Mouse (Mus musculus) MEL (cell line): Measurements from ENCODE around the gene Dusp16. TPM values are rescaled to one million over a fixed set of nuclear protein-coding genes. Genes with fewer than 3 reads are reported as not detected.

Experiments
- DNase-seq: peaks from one replicate; pipeline ENCODE4 v3.0.0; 2011; ENCODE audit warnings: low read depth, low spot score
- H3K27ac ChIP-seq: 2 replicates; pipeline ENCODE4 v1.5.1; 2012; ENCODE audit warnings: low read depth, mild to moderate bottlenecking, control low read depth, low read length, moderate library complexity; ENCODE audit not compliant: control insufficient read depth
- H3K27me3 ChIP-seq, 2 experiments: fragments of 150-350 bp in 1 of 2; sonication (generic) in 1 of 2; 2 replicates each; pipeline ENCODE4 v1.6.1; 2012; ENCODE audit warnings: low read length in 2 of 2, mild to moderate bottlenecking in 2 of 2, improper control_type of control experiment in 1 of 2, moderate library complexity in 1 of 2; ENCODE audit not compliant: insufficient read depth in 2 of 2, control insufficient read depth in 1 of 2
- H3K36me3 ChIP-seq, 2 experiments: 2 replicates each; pipeline ENCODE4 v1.6.1; 2012 to 2014; ENCODE audit warnings: low read length in 2 of 2, improper control_type of control experiment in 1 of 2, inconsistent platforms in 1 of 2, mild to moderate bottlenecking in 1 of 2; ENCODE audit not compliant: insufficient read depth in 2 of 2, control insufficient read depth in 1 of 2
- H3K4me1 ChIP-seq, 2 experiments: fragments of 150-350 bp in 1 of 2; sonication (generic) in 1 of 2; 2 replicates each; pipeline ENCODE4 v1.6.1; 2012; ENCODE audit warnings: low read length in 2 of 2, improper control_type of control experiment in 1 of 2, mild to moderate bottlenecking in 1 of 2; ENCODE audit not compliant: insufficient read depth in 2 of 2, control insufficient read depth in 1 of 2
- H3K4me3 ChIP-seq, 2 experiments: fragments of 150-350 bp in 1 of 2; sonication (generic) in 1 of 2; 2 replicates each; pipeline ENCODE4 v1.5.1; 2012; ENCODE audit warnings: low read depth in 2 of 2, low read length in 2 of 2, mild to moderate bottlenecking in 2 of 2, moderate library complexity in 2 of 2, control low read depth in 1 of 2, improper control_type of control experiment in 1 of 2; ENCODE audit not compliant: control insufficient read depth in 1 of 2, insufficient read depth in 1 of 2
- H3K79me2 ChIP-seq: 2 replicates; pipeline ENCODE4 v1.6.1; 2012; ENCODE audit warnings: mild to moderate bottlenecking, low read length, moderate library complexity; ENCODE audit not compliant: control insufficient read depth, poor library complexity, insufficient read depth
- H3K9ac ChIP-seq: 2 replicates; pipeline ENCODE4 v1.6.1; 2012; ENCODE audit warnings: low read depth, mild to moderate bottlenecking, control low read depth, low read length, moderate library complexity; ENCODE audit not compliant: control insufficient read depth, poor library complexity, severe bottlenecking
- H3K9me3 ChIP-seq: fragments of 150-350 bp; sonication (generic); replicated peaks from 2 replicates; pipeline ENCODE4 v1.6.1; 2012; ENCODE audit warnings: mild to moderate bottlenecking, low read length, improper control_type of control experiment, moderate library complexity; ENCODE audit not compliant: insufficient read depth
- BHLHE40 ChIP-seq: IDR thresholded peaks from 2 replicates; pipeline ENCODE4 v1.6.1; 2012; ENCODE audit warnings: low read depth, mild to moderate bottlenecking, inconsistent platforms, low read length, improper control_type of control experiment, borderline replicate concordance
- E2F4 ChIP-seq: IDR thresholded peaks from 2 replicates; pipeline ENCODE4 v1.6.1; 2011; ENCODE audit warnings: low read depth, low read length, improper control_type of control experiment, borderline replicate concordance
- EP300 ChIP-seq, 2 experiments: IDR thresholded peaks; 2 replicates each; pipeline ENCODE4 v1.6.1; 2011; ENCODE audit warnings: improper control_type of control experiment in 2 of 2, low read length in 2 of 2, low read depth in 1 of 2, mild to moderate bottlenecking in 1 of 2
- ETS1 ChIP-seq: IDR thresholded peaks from 2 replicates; pipeline ENCODE4 v1.6.1; 2012; ENCODE audit warnings: low read depth, mild to moderate bottlenecking, inconsistent platforms, low read length, improper control_type of control experiment, moderate library complexity
- GATA1 ChIP-seq: IDR thresholded peaks from 2 replicates; pipeline ENCODE4 v1.6.1; 2011; ENCODE audit warnings: low read depth, low read length, improper control_type of control experiment
- KAT2A ChIP-seq: conservative IDR thresholded peaks from 2 replicates; pipeline ENCODE4 v1.6.1; 2012; ENCODE audit warnings: low read depth, low read length, improper control_type of control experiment, inconsistent platforms
- MYC ChIP-seq: IDR thresholded peaks from 2 replicates; pipeline ENCODE4 v1.6.1; 2011; ENCODE audit warnings: low read depth, mild to moderate bottlenecking, low read length, improper control_type of control experiment, moderate library complexity
- NELFE ChIP-seq: IDR thresholded peaks from 2 replicates; pipeline ENCODE4 v1.6.1; 2011; ENCODE audit warnings: low read depth, low read length, improper control_type of control experiment
- POLR2AphosphoS2 ChIP-seq: IDR thresholded peaks from 2 replicates; pipeline ENCODE4 v1.6.1; 2011; ENCODE audit warnings: low read length, improper control_type of control experiment
- RCOR1 ChIP-seq: IDR thresholded peaks from 2 replicates; pipeline ENCODE4 v1.6.1; 2012; ENCODE audit warnings: low read depth, mild to moderate bottlenecking, inconsistent platforms, low read length, improper control_type of control experiment
- TBP ChIP-seq: IDR thresholded peaks from 2 replicates; pipeline ENCODE4 v1.8.0; 2011; ENCODE audit warnings: low read depth, low read length, improper control_type of control experiment
- USF1 ChIP-seq: IDR thresholded peaks from 2 replicates; pipeline ENCODE4 v1.6.1; 2014; ENCODE audit warnings: low read depth, mild to moderate bottlenecking, inconsistent platforms, low read length, improper control_type of control experiment, moderate library complexity
- ZC3H11A ChIP-seq: IDR thresholded peaks from 2 replicates; pipeline ENCODE4 v1.6.1; 2012; ENCODE audit warnings: low read depth, mild to moderate bottlenecking, inconsistent platforms, low read length, improper control_type of control experiment
- ZNF384 ChIP-seq: IDR thresholded peaks from 2 replicates; pipeline ENCODE4 v1.6.1; 2012; ENCODE audit warnings: low read depth, mild to moderate bottlenecking, inconsistent platforms, low read length, improper control_type of control experiment
- polyA plus RNA-seq, 2 experiments: library from polyadenylated mRNA; stranded (reverse) in 1 of 2; unstranded in 1 of 2; fragments of >175 nt in 1 of 2; fragments of >200 nt in 1 of 2; gene quantifications; 2 replicates each; pipeline versions ENCODE4 v1.2.1 to v1.2.4; 2012; ENCODE audit warnings: low replicate concordance in 2 of 2, low read depth in 1 of 2; ENCODE audit not compliant: insufficient read length in 2 of 2, insufficient read depth in 1 of 2, missing spikeins in 1 of 2
- total RNA-seq: library from RNA; depleted of rRNA; stranded (reverse); fragments of 300-350 nt; gene quantifications from 2 replicates; pipeline ENCODE4 v1.2.3, GENCODE M21; 2012

Gene Dusp16
- total and polyA plus RNA-seq, 3 experiments = 1.9 to 6.9 TPM; not detected in 1

GRCm38 (mm10) chr6:134753412-134753811 is 39.0 kb downstream of the Dusp16 start:
- peak; percentile 84 for DNase-seq

DNA sequence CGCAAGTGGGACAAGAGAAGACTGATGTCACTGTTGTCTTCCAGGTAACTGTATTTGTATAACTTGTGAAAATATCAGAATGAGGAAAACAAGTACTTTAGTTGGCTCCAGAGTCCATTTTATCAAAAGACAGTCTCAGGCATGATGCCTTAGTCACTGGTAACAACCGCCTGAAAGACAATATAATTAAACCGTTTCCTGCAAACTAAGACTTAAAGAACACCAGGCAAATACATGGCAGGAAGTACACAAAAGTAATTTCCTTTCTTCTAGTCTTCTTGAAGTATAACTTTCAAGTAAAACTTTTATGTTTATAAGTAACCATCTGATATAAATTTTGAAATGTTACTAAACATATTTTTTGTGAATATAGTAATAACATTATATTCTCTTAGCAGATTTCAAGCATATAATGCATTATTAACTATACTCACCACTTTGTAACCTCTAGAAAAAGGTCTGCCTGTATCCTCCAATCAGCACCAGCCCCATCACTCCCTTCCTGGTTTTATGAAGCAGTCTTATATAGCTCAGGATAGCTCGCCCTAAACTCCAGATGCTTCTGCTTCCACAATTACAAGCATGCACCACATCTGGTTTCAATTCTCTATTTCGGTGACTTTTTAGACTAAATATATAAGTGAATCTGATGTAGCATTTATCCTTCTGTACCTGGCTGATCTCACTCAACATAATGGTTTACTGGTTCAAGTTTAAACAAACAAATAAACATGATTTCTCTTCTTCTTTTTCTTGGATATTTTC is 40.4 kb downstream of the Dusp16 start:
- TF ChIP-seq GATA1 (no peak), MYC (no peak), BHLHE40 (no peak)
- peaks cover 0 to 5% of the 10 kb centered on the region in 2 experiments; a peak in 3 of 4 replicates for H3K36me3 ChIP-seq
- no peaks in the 10 kb centered on the region for H3K27me3 ChIP-seq
- H3K79me2 ChIP-seq = no peaks in the 10 kb centered on the region
- H3K27ac ChIP-seq = no peak overlapping the region
- H3K4me1 ChIP-seq = peaks cover 0 to 2% of the 10 kb centered on the region in 2 experiments; a peak in 1 of 4 replicates
- no peak for DNase-seq
- H3K9ac ChIP-seq = no peak overlapping the region
- H3K9me3 ChIP-seq = no peaks in the 10 kb centered on the region
- no peak overlapping the region for H3K4me3 ChIP-seq

More at GRCm38 (mm10) chr6:134753412-134753811, 39.0 kb downstream of the Dusp16 start:
- Histone ChIP-seq H3K4me1 (peaks cover 0 to 2% of the 10 kb centered on the region in 2 experiments; a peak in 1 of 4 replicates), H3K9me3 (no peaks in the 10 kb centered on the region), H3K27ac (no peak overlapping the region), H3K36me3 (peaks cover 0 to 5% of the 10 kb centered on the region in 2 experiments; a peak in 3 of 4 replicates), H3K4me3 (no peak overlapping the region), H3K9ac (no peak overlapping the region), H3K79me2 (no peaks in the 10 kb centered on the region), H3K27me3 (no peaks in the 10 kb centered on the region)
- TF ChIP-seq KAT2A (no peak), E2F4 (no peak), POLR2AphosphoS2 (no peak), EP300 (IDR thresholded peaks at IDR 0.05; ENCODE audit: low read depth in 1 of 2, low read length in 2 of 2) (peak in 1 of 2 experiments; percentile 34; a peak in 3 of 4 replicates), TBP (0 out of 2 replicates have a peak, but pooled peaks have one; percentile 40), NELFE (no peak), RCOR1 (peak; percentile 54), USF1 (no peak), BHLHE40 (no peak), ETS1 (peak; percentile 56; the same call in 1 of the 2 replicates), MYC (0 out of 2 replicates have a peak, but pooled peaks have one; percentile 32), ZNF384 (peak; percentile 90), ZC3H11A (no peak)
